Mouse (Mus musculus) layer of hippocampus, postnatal 10 days (tissue): ENCODE measurements around the gene Arhgap24. TPM values are rescaled to one million over a fixed set of nuclear protein-coding genes. Genes with fewer than 3 reads are reported as not detected.

ENCODE experiments used
- DNase-seq, 2 experiments: peaks; one replicate each; pipeline ENCODE4 v3.0.0; 2021; ENCODE audit warnings: low spot score in 2 of 2
- total RNA-seq, 2 experiments: library from RNA; stranded (reverse); gene quantifications; 2 replicates each; pipeline ENCODE4 v1.2.3; 2021

Arhgap24 gene
- total RNA-seq, 2 experiments from 2014 or later = 6.9 to 7.7 TPM

DNA sequence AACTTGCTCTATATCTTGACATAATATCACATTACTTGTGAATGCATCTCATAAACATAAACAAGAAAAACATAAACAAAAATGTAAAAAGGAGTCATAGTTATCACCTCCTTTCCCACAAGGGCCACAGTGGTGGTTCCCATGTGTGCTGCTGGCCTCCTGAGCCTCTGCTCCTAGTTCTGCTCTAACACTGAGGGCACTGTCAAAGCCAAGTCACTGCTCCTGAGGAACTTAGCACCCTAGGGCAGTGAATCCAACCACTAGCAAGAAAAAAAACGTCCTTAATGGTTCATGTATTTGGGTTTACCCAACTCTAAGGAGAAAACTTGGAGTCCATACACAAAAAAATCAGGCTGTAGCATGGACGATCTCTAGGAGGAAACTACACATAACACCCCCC, 304.9 kb downstream of the Arhgap24 start:
- DNase-seq = no peak

DNA sequence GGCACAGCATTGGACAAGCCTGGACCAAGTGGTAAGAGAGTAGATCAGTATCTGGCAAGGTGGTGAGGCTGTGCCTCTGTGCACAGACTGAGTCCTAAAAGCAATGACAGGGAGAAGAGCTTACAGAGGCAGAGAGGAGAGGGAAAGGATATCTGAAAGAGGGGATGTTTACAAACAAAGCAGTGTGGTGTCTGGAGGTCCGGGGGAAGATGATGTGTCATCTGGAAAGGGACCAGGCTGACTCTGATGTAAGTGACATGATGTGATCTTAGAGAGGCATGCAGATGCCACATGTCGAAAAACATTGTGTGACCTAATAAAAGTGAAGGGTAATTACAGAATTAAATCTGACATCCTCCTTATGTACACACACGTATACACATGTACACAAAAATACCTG, 307.2 kb downstream of the Arhgap24 start:
- no peak for DNase-seq

GRCm38 (mm10) chr5:102791273-102791672, 310.1 kb downstream of the Arhgap24 start:
- no peak for DNase-seq

- no peak for DNase-seq
Measured at GRCm38 (mm10) chr5:102793536-102793935, 312.3 kb downstream of the Arhgap24 start.

DNA sequence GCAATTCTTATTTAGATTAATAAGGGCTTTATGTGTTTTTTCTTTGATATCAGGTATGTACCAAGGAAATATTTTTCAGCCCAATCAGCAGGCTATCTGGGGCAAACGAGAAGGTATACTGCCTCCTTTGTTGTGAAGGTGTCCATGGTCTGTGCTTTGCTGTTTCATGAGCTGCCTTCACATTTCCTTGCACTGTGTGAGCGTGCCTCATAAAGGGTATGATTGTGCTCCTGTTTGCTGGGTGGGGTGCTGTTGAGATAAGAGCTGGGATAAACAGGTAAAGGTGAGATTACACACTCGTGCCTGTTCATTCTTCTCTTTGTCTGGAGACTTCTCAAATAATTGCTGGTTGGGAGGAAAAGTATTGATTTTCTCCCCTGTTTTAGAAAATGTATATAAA, 320.3 kb downstream of the Arhgap24 start:
- no peak for DNase-seq

DNA sequence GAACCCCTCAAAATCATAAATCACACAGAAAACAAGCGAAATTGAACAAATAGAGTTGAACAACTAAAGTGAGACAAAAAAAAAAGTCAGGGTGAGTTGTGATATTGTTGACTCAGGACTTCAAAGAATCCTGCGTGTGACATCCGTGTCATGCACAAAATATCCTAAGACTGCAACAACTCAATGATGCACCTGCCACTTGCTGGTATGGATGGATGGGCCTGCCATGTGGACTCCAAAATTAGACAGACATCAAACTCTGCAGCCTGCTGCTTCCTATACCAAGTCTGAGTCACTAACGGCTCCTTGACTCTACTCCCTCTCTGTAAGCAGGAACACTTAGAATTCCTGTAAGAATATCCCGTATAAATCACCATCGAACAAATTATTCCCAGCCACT, 321.6 kb downstream of the Arhgap24 start:
- no peak for DNase-seq

- DNase-seq = no peak
Measured at GRCm38 (mm10) chr5:102803675-102804074, 322.5 kb downstream of the Arhgap24 start.

DNA sequence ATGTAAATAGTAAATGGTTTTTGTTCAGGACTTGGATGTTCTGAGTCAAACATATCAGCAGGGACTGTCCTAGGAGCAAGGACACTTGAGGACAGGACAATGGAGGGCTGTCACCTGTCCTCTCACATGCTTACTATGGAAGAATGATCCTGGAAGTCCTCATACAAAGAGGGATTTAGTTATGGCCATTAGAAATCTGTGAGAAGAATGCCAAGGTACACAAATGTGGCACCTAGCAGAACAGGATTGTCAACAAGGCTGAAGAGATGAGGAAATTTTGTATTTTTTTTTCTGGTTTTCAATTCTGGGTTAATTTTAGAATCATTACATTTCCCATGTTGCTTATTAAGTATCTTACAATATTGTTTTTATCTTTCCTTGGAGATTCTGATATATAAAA, 326.3 kb downstream of the Arhgap24 start:
- DNase-seq = no peak

DNA sequence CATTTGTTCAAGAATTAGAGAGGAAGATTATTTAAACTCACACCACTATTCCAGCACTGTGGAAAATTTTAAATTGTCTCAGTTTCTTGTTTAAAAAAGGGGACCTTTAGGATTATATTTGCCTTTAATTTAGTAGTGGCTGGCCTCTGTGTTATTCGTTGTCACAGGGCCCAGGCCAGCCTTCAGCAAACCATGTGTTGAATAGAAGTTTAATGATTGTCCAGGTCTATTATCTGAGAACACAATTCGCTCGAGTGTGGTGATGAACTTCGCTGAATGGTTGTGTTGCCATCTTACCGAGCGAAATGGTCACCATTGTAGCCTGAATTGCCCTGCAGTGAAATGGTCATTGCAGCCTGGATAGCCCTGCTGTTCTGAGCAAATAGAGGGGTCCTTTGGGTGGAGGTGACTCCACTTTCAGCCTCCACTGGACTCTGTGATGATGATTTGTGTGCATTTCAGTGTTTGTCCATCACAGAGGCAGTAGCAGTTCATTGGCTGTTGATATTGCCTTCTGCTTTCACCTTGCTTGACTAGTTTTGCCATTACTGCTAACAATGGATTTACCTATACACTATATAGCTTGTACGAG, 329.3 kb downstream of the Arhgap24 start:
- DNase-seq = no peak

DNA sequence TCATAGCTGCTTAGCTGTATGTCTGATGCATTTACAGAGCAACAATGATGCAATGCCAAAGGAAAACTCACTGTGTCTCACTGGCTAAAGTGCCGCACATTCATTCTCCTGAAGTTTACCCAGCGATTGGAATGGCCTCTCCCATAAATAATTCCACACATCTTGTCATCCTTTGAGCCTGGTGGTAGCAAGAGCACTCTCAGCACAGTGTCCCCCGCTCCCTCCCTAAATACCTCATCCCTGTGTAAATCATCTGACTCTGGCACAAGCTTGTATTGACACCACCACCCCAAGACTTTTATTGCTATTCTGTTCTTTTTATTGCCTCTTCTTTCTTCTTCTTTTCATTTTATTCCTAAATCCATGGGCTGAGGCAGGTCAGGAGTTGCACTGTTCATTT, 332.1 kb downstream of the Arhgap24 start:
- DNase-seq = no peak

DNA sequence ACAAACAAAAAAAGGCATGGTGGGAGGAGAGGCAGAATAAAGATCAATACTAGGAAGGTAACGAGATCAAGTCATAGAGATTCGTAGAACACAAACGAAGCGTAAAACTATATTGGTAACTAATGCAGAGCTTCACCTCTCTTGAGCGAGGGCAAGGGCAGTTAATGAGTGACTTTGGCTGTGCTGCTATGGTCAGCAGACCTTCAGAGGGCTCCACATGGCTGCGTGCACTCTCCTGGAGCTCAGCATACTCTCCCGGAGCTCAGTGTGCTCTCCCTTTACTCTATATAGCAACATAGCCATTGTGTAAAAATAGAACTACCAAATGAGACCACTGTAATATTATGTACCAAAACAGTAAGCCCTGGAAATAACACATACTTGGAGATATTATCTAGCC, 336.4 kb downstream of the Arhgap24 start:
- no peak for DNase-seq

- DNase-seq = no peak
Measured at GRCm38 (mm10) chr5:102825538-102825937, 344.3 kb downstream of the Arhgap24 start.

DNA sequence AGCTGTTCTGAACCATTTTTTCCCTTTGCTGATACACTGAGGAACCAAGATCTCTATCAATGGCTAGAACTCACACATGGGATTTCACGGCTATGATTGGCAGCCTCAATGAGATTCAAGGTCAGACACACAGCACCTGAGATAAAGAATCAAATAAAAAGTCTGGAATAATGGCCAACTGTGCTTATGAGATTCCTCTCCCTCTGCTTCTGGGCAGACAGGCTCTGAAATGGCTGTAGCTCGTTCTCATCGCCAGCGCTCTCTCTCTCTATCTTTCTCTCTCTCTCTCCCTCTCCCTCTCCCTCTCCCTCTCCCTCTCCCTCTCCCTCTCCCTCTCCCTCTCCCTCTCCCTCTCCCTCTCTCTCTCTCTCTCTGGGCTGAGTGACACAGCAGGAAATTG, 357.9 kb downstream of the Arhgap24 start:
- DNase-seq = no peak

- DNase-seq = no peak
Measured at GRCm38 (mm10) chr5:102843934-102844709, 362.9 kb downstream of the Arhgap24 start.

DNA sequence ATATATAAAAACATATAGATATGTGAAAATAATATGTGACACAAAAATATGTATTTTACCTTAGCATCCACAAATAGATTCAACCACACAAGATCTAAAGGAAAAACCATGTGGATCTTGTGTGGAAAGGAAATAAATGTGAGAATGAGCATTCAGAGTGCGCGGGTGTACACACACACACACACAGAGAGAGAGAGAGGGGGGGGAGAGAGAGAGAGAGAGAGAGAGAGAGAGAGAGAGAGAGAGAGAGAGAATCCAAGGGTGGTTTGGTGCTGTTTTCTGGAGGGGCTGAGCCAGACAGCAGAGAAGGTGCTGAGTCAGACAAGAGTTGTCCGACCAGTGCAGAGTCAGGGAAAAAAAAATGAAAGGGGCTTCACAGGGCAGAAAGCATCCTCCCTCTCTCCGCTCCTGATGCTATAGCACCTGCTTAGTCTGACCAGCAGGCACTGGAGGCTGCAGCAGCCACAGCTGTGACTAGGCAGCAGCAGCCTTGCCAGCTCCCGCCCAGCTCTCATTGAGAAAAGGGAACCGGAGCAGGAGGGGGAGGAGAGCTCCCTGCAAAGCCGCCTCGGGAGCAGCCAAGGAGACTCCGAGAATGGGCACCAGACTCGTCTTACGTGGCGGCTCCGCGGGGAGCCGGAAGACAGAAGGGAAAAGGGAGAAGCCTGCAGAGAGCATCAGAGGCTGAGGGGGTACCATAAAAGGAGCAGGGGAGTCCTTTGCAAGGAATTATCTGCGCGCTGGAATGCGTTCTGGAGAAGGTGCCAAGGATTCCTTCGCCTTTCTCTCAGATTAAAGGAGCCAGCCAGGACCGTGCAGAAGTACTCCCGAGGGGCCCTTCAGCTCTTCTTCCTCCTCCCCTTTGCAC, 363.8 kb downstream of the Arhgap24 start:
- peak; percentile 79 to 81 for DNase-seq

GRCm38 (mm10) chr5:102845800-102846199, 364.6 kb downstream of the Arhgap24 start:
- no peak for DNase-seq

- DNase-seq = no peak
Measured at GRCm38 (mm10) chr5:102847859-102848258, 366.7 kb downstream of the Arhgap24 start.

GRCm38 (mm10) chr5:102851761-102852160, 370.6 kb downstream of the Arhgap24 start:
- DNase-seq = no peak

- no peak for DNase-seq
Measured at GRCm38 (mm10) chr5:102853750-102854149, 372.6 kb downstream of the Arhgap24 start.

- DNase-seq = no peak
Measured at GRCm38 (mm10) chr5:102855805-102856204, 374.6 kb downstream of the Arhgap24 start.

DNA sequence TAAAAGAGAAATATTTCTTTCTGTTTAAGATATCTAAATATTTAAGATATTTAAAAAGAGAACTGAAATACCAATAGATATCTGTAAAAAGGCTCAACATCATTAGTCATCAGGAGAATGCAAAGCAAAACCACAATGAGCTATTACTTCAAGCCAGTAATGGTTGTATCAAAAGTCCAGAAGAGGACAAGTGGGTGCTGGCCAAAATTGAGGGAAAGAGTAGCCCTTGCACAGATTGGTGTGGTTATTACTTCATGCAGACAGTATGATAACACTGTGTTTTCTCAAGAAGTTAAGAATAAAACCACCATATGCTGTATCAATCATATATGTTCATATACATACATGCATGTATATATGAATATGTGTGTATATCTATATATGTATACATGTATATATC, 376.9 kb downstream of the Arhgap24 start:
- DNase-seq = no peak

- DNase-seq = no peak
Measured at GRCm38 (mm10) chr5:102859749-102860148, 378.6 kb downstream of the Arhgap24 start.
